Comparison of ENCODE assay signal across 9 mouse cellular contexts in genomic region chr9:61669729-61670520, GRCm38 (mm10).
DNase-seq lines count a peak whose midpoint lies in the region; ATAC-seq lines count a peak whose summit lies in the region.
"Had no signal": no experiment of that assay in that cellular context is flagged by ENCODE, and none has a peak within 500 bp of the region (broad histone marks: within the 10 kb centered on the region; RNA-seq: fewer than 3 reads in every experiment).

No protein-coding gene starts in this region.

- H3K27me3 ChIP-seq in neural tube, embryonic 15.5 days (replicated peaks), result peaks cover 4% of the 10 kb centered on the region; the same call in 1 of the 2 replicates

- H3K4me1 ChIP-seq in neural tube, embryonic 15.5 days, result no peaks in the 10 kb centered on the region

- H3K27ac ChIP-seq in neural tube, embryonic 15.5 days (replicated peaks), result no peak overlapping the region
- H3K27ac ChIP-seq: liver, embryonic 14.5 days had no signal

- ATAC-seq in granulocyte monocyte progenitor cell, adult 5-6 weeks (replicated peaks; ENCODE audit: poor library complexity, severe bottlenecking), result peak; percentile 31
- no peak for ATAC-seq in neural tube, embryonic 15.5 days (ENCODE audit: low FRiP score)

- H3K4me2 ChIP-seq in neural tube, embryonic 15.5 days, result no peak overlapping the region

- 47% methylated on average over 10 of the region's 10 CpGs for WGBS in neural tube, embryonic 15.5 days

- peak; percentile 35 for DNase-seq in adrenal gland, postnatal 10 days
- no peak for DNase-seq in adrenal gland, adult 18-20 months (ENCODE audit: low spot score in 2 of 2)
- DNase-seq in CD8-positive naive resting alpha-beta T cell, adult 2 months (ENCODE audit: low read depth in 2 of 2, low spot score in 2 of 2), result peak; percentile 73 to 84
- DNase-seq in spleen, adult 18-20 months, result peak; percentile 66 to 68
- DNase-seq in ovary, postnatal 14 days (ENCODE audit: low spot score), result no peak
- DNase-seq in neural tube, embryonic 10.5 days (ENCODE audit: extremely low spot score, low spot score), result no peak

- no peak overlapping the region for H3K4me3 ChIP-seq in neural tube, embryonic 15.5 days (replicated peaks)

- no peaks in the 10 kb centered on the region for H3K9me3 ChIP-seq in neural tube, embryonic 15.5 days (replicated peaks)

- no peaks in the 10 kb centered on the region for H3K36me3 ChIP-seq in neural tube, embryonic 15.5 days

- H3K9ac ChIP-seq in neural tube, embryonic 15.5 days (replicated peaks), result no peak overlapping the region
- H3K9ac ChIP-seq: liver, embryonic 14.5 days had no signal

Comparison
In these comparisons a context has a peak if more than half of its experiments do, and no peak if none do; other contexts are left out.
1. DNase-seq: peak in adrenal gland, postnatal 10 days (single experiment), CD8-positive naive resting alpha-beta T cell, adult 2 months (2 of 2) and spleen, adult 18-20 months (2 of 2); none in adrenal gland, adult 18-20 months (0 of 2), ovary, postnatal 14 days (single experiment) and neural tube, embryonic 10.5 days (single experiment).